Mouse (Mus musculus) stomach, embryonic 15.5 days (tissue): ENCODE data around the gene Stxbp1. TPM values are rescaled to one million over a fixed set of nuclear protein-coding genes. Genes with fewer than 3 reads are reported as not detected.

Experiments used
- ATAC-seq: fragments of 200-750 bp; cut with Nextera tagmentation; 2 replicates; pipeline ENCODE4 v1.8.0; 2017; ENCODE audit warnings: low read depth, moderate number of reproducible peaks, moderate TSS enrichment; ENCODE audit not compliant: insufficient read depth, low FRiP score
- H3K27ac ChIP-seq: fragments of 300-500 bp; sonication (generic); 2 replicates; pipeline ENCODE4 v1.5.1; 2015; ENCODE audit warnings: mild to moderate bottlenecking, inconsistent platforms
- H3K27me3 ChIP-seq: fragments of 300-500 bp; sonication (generic); replicated peaks from 2 replicates; pipeline ENCODE4 v1.6.1; 2015; ENCODE audit warnings: inconsistent platforms
- H3K36me3 ChIP-seq: fragments of 300-500 bp; sonication (generic); 2 replicates; pipeline ENCODE4 v1.6.1; 2015; ENCODE audit warnings: inconsistent platforms
- H3K4me1 ChIP-seq: fragments of 300-500 bp; sonication (generic); 2 replicates; pipeline ENCODE4 v1.6.1; 2015; ENCODE audit warnings: inconsistent platforms
- H3K4me2 ChIP-seq: fragments of 300-500 bp; sonication (generic); 2 replicates; pipeline ENCODE4 v1.6.1; 2015; ENCODE audit warnings: mild to moderate bottlenecking, inconsistent platforms
- H3K4me3 ChIP-seq: fragments of 300-500 bp; sonication (generic); replicated peaks from 2 replicates; pipeline ENCODE4 v1.5.1; 2015; ENCODE audit warnings: inconsistent platforms
- H3K9ac ChIP-seq: fragments of 300-500 bp; sonication (generic); 2 replicates; pipeline ENCODE4 v1.6.1; 2015; ENCODE audit warnings: inconsistent platforms
- H3K9me3 ChIP-seq: fragments of 300-500 bp; sonication (generic); 2 replicates; pipeline ENCODE4 v1.6.1; 2016; ENCODE audit warnings: inconsistent platforms
- WGBS: fragments of 180-500 bp; shearing (Covaris S2); methylation state at CpG from one replicate; pipeline ENCODE4 v1.1.7; 2015; 5-methylcytosine and 5-hydroxymethylcytosine counted together
- polyA plus RNA-seq: library from polyadenylated mRNA; unstranded; fragments of >200 nt; fragmentation: Nextera tagmentation; extraction: Ambion mirVana; gene quantifications from 2 replicates; pipeline ENCODE4 v1.2.1, GENCODE M21; 2015

Stxbp1 gene
- polyA plus RNA-seq, 1 experiment from 2014 or later: 20.0 TPM

DNA sequence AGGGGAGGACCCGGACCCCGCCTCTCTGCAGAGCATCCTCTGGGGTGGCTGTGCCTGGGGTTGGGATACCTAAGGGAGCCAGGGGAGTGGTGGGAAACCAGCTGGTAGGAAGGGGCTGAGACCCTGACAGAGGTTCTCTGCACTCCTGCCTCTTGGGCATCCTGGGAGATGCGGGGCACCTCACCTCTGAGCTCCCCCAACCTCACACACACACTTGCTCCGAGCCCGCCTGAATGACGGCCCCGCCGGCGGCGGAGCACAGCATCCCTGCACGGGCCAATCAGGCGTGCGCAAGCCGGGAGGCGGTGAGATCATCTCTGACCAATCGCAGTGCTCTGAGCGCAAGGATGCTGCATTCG lies 104.9 kb downstream of the Stxbp1 start:
- Histone ChIP-seq H3K27me3 (peaks cover 15% of the 10 kb centered on the region), H3K4me2 (peak overlapping the region; percentile 89), H3K9me3 (no peaks in the 10 kb centered on the region), H3K36me3 (peaks cover 7% of the 10 kb centered on the region; the same call in 1 of the 2 replicates), H3K4me3 (peak overlapping the region; percentile 47; the same call in 1 of the 2 replicates), H3K9ac (0 out of 2 replicates have a peak overlapping the region, but pooled peaks have one; percentile 45), H3K4me1 (peaks cover 13% of the 10 kb centered on the region), H3K27ac (no peak overlapping the region)
- peak; percentile 16; the same call in 1 of the 2 replicates for ATAC-seq
- WGBS: 25% methylated on average over 18 of the region's 18 CpGs

- WGBS: 19% methylated on average over 43 of the region's 58 CpGs
- Histone ChIP-seq H3K27me3 (peaks cover 15% of the 10 kb centered on the region), H3K4me2 (peak overlapping the region; percentile 89), H3K4me3 (peak overlapping the region; percentile 47), H3K27ac (no peak overlapping the region), H3K36me3 (peaks cover 5% of the 10 kb centered on the region; the same call in 1 of the 2 replicates), H3K9me3 (no peaks in the 10 kb centered on the region), H3K9ac (peak overlapping the region; percentile 45; the same call in 1 of the 2 replicates), H3K4me1 (peaks cover 13% of the 10 kb centered on the region)
- ATAC-seq: peak; percentile 27; the same call in 1 of the 2 replicates
Observed at GRCm38 (mm10) chr2:32741273-32742172, 105.5 kb downstream of the Stxbp1 start.

DNA sequence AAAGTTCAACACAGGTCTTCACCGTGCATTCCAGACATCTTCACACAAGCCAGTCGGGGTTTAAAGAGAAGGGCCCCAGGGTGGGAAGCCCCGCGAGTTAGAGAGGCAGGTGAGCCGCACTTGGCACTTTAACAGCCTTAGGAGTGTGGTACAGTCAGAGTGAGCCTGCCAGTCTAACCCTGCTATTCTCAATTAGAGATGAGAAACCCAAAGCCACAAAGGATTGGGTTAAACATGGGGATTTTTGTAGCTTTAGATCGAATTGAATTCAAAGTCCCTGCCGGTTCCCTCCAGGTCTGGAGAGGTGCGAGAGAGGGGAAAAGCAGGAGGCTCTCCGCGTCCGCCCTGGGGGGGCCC lies 106.2 kb downstream of the Stxbp1 start, which contains the start of gene 6330409D20Rik:
6330409D20Rik (minus strand) TSS at position 101 of the 357 bp plus-strand sequence.
- Histone ChIP-seq H3K9ac (peak within 1 kb of the TSS; percentile 45; the same call in 1 of the 2 replicates), H3K36me3 (peaks cover 2% of the 10 kb centered on the region; the same call in 1 of the 2 replicates), H3K9me3 (no peaks in the 10 kb centered on the region), H3K27ac (no peak within 1 kb of the TSS), H3K4me2 (peak within 1 kb of the TSS; percentile 89), H3K4me3 (peak within 1 kb of the TSS; percentile 47), H3K4me1 (peaks cover 13% of the 10 kb centered on the region), H3K27me3 (peaks cover 15% of the 10 kb centered on the region)
- 15% methylated on average over 11 of the region's 11 CpGs for WGBS
- ATAC-seq: no peak

DNA sequence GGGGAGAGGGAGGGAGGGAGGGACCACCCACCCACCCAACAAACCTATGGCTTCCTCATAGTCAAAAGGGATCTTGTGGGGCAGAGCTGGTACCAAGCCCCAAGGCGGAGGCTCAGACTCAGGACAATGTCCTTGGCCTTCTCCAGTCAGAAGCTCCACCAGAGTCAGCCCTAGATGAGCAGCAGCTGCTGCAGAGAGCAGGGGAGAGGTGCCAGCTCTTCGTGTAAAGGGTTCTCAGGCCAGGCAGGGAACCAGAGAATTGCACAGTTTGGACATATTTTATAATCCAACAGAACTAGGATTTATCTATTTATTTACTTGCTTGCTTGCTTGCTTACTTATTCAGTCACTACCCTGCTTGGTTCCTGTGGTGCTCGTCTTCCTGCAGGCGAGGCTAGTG lies 107.7 kb downstream of the Stxbp1 start:
- 69% methylated on average over 4 of the region's 4 CpGs for WGBS
- Histone ChIP-seq H3K4me3 (no peak overlapping the region), H3K4me2 (no peak overlapping the region), H3K27ac (no peak overlapping the region), H3K9ac (no peak overlapping the region), H3K36me3 (no peaks in the 10 kb centered on the region), H3K27me3 (peaks cover 15% of the 10 kb centered on the region), H3K4me1 (peaks cover 21% of the 10 kb centered on the region), H3K9me3 (no peaks in the 10 kb centered on the region)
- ATAC-seq: no peak

Other genes with a start within 250 kb of the Stxbp1 start
- 17.4 and 19.7 TPM in 2 replicates for gene St6galnac6, start 247.5 kb downstream of the Stxbp1 start, polyA plus RNA-seq
- gene Ak1, start 225.5 kb downstream of the Stxbp1 start, polyA plus RNA-seq: 21.8 and 22.1 TPM in 2 replicates
- 59.6 and 65.3 TPM in 2 replicates for gene Eng, start 200.7 kb downstream of the Stxbp1 start, polyA plus RNA-seq
- gene Fpgs, start 143.1 kb downstream of the Stxbp1 start, polyA plus RNA-seq: 33.8 and 34.1 TPM in 2 replicates
- gene Cdk9, start 134.2 kb downstream of the Stxbp1 start, polyA plus RNA-seq: 89.8 and 91.4 TPM in 2 replicates
- gene Sh2d3c, start 126.2 kb downstream of the Stxbp1 start, polyA plus RNA-seq: 26.2 and 28.6 TPM in 2 replicates
- gene 6330409D20Rik, start 106.2 kb downstream of the Stxbp1 start, polyA plus RNA-seq: 0.27 and 0.45 TPM in 2 replicates
- gene Tor2a, start 90.0 kb downstream of the Stxbp1 start, polyA plus RNA-seq: 63.8 and 68.5 TPM in 2 replicates
- 0.23 and 0.41 TPM in 2 replicates for gene Ttc16, start 71.6 kb downstream of the Stxbp1 start, polyA plus RNA-seq
- 4.4 TPM in 2 replicates for gene Ptrh1, start 71.5 kb downstream of the Stxbp1 start, polyA plus RNA-seq
- gene Cfap157, start 62.8 kb downstream of the Stxbp1 start, polyA plus RNA-seq: 0.62 and 1.1 TPM in 2 replicates
- gene Fam129b, start 28.9 kb upstream of the Stxbp1 start, polyA plus RNA-seq: 67.1 and 73.6 TPM in 2 replicates
- 152 and 172 TPM in 2 replicates for gene Rpl12, start 114.3 kb upstream of the Stxbp1 start, polyA plus RNA-seq
- 8.8 and 10.1 TPM in 2 replicates for gene Lrsam1, start 114.4 kb upstream of the Stxbp1 start, polyA plus RNA-seq
- gene Slc2a8, start 134.8 kb upstream of the Stxbp1 start, polyA plus RNA-seq: 16.9 and 18.2 TPM in 2 replicates